Mouse (Mus musculus): ENCODE results near the gene Grasp. TPM values are rescaled to one million over a fixed set of nuclear protein-coding genes. Genes with fewer than 3 reads are reported as not detected.

Grasp gene
- total RNA-seq (2014; fragmentation: Nextera tagmentation) (3.2 and 4.1 TPM in 2 replicates), total RNA-seq (2017) (0.26 and 1.0 TPM in 2 replicates)

GRCm38 (mm10) chr15:101224006-101224906, at the start of gene Grasp:
Gene Grasp (plus strand): TSS chr15:101224188.
- ATAC-seq (replicated peaks; ENCODE audit: poor library complexity, severe bottlenecking), result peak; percentile 74

- ATAC-seq (replicated peaks; ENCODE audit: poor library complexity, severe bottlenecking), result no peak
Observed at GRCm38 (mm10) chr15:101174294-101175130, 49.5 kb upstream of the Grasp start.

GRCm38 (mm10) chr15:101175131-101175460, 48.9 kb upstream of the Grasp start:
- no peak for ATAC-seq (replicated peaks; ENCODE audit: poor library complexity, severe bottlenecking)

- no peak for ATAC-seq (replicated peaks; ENCODE audit: poor library complexity, severe bottlenecking)
Observed at GRCm38 (mm10) chr15:101175613-101176283, 48.2 kb upstream of the Grasp start.

GRCm38 (mm10) chr15:101176284-101176680, 47.7 kb upstream of the Grasp start:
- ATAC-seq (replicated peaks; ENCODE audit: poor library complexity, severe bottlenecking), result no peak; the same call in 1 of the 2 replicates

- peak; percentile 43; the same call in 1 of the 2 replicates for ATAC-seq (replicated peaks; ENCODE audit: poor library complexity, severe bottlenecking)
Observed at GRCm38 (mm10) chr15:101176795-101177691, 46.9 kb upstream of the Grasp start.

- ATAC-seq (replicated peaks; ENCODE audit: poor library complexity, severe bottlenecking), result no peak
Observed at GRCm38 (mm10) chr15:101180363-101181105, 43.5 kb upstream of the Grasp start.

GRCm38 (mm10) chr15:101181106-101181466, 42.9 kb upstream of the Grasp start:
- no peak for ATAC-seq (replicated peaks; ENCODE audit: poor library complexity, severe bottlenecking)

- no peak for ATAC-seq (replicated peaks; ENCODE audit: poor library complexity, severe bottlenecking)
Observed at GRCm38 (mm10) chr15:101181500-101181899, 42.5 kb upstream of the Grasp start.

GRCm38 (mm10) chr15:101182676-101183075, 41.3 kb upstream of the Grasp start:
- ATAC-seq (replicated peaks; ENCODE audit: poor library complexity, severe bottlenecking), result no peak

GRCm38 (mm10) chr15:101184300-101184699, 39.7 kb upstream of the Grasp start:
- no peak for ATAC-seq (replicated peaks; ENCODE audit: poor library complexity, severe bottlenecking)

- ATAC-seq (replicated peaks; ENCODE audit: poor library complexity, severe bottlenecking), result no peak
Observed at GRCm38 (mm10) chr15:101185549-101185948, 38.4 kb upstream of the Grasp start.

GRCm38 (mm10) chr15:101187907-101188306, 36.1 kb upstream of the Grasp start:
- ATAC-seq (replicated peaks; ENCODE audit: poor library complexity, severe bottlenecking), result peak; percentile 55

- ATAC-seq (replicated peaks; ENCODE audit: poor library complexity, severe bottlenecking), result no peak
Observed at GRCm38 (mm10) chr15:101189981-101190761, 33.8 kb upstream of the Grasp start.

- peak; percentile 51 for ATAC-seq (replicated peaks; ENCODE audit: poor library complexity, severe bottlenecking)
Observed at GRCm38 (mm10) chr15:101190762-101191150, 33.2 kb upstream of the Grasp start.

GRCm38 (mm10) chr15:101191459-101192259, 32.3 kb upstream of the Grasp start:
- peak; percentile 68 for ATAC-seq (replicated peaks; ENCODE audit: poor library complexity, severe bottlenecking)

GRCm38 (mm10) chr15:101192260-101192640, 31.7 kb upstream of the Grasp start:
- ATAC-seq (replicated peaks; ENCODE audit: poor library complexity, severe bottlenecking), result no peak
